Mouse (Mus musculus) olfactory bulb, adult 2 months (tissue): ENCODE measurements around the gene Tfap4.

Experiments
- CTCF ChIP-seq: fragments of 200-500 bp; IDR thresholded peaks from 2 replicates; pipeline ENCODE4 v1.5.1; 2012; ENCODE audit warnings: low read depth, mild to moderate bottlenecking, low read length, moderate library complexity; ENCODE audit not compliant: insufficient read depth
- POLR2A ChIP-seq: fragments of 200-500 bp; IDR thresholded peaks from 2 replicates; pipeline ENCODE4 v1.6.1; 2012; ENCODE audit warnings: mild to moderate bottlenecking, low read depth, low read length, moderate library complexity; ENCODE audit not compliant: insufficient read depth

DNA sequence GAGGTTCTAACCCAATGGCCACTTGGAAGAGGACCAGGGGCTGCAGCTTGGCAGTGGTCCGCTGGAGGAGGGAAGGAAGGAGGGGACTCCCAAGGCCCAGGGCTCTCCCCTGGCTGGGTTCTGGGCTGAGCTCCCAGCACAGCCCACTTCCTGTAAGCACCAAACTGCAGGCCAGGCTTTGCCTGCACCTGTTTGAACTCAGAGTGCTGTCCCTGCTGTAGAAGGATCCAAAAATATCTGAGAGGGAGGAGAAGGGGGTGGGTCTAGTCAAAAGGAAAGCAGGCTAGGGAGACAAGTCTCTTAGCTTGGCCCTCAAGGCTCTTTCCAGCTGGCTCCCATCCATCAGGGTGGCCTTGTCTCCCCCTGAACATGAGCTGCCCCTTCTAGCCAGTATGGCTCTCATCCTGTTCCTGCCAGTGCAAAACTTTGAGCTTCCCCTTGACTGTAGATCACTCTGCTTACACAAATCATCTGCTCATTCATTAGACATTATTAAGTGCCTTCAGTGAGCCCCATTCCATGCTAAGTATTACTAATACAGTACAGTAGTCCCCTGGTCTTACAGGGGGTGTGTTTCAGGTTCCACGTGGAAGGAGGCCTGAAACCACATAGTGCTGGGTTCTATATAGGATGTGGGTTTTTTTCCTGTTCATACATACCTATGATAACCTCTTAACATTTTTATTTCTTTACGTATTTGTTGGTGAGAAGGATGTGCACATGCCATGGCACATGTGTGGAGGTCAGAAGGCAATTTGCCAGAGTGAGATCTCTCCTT is 46.8 kb downstream of the Tfap4 start:
- TF ChIP-seq CTCF (no peak), POLR2A (no peak)
